Mouse (Mus musculus) left cerebral cortex, postnatal 36 days (tissue): ENCODE results near the gene Gm21616. TPM values are rescaled to one million over a fixed set of nuclear protein-coding genes. Genes with fewer than 3 reads are reported as not detected.
"Not testable (repeated sequence)": the region's sequence is repeated elsewhere in the genome, so short reads cannot be mapped to it uniquely, and the experiment has no call there.

Experiments
- DNase-seq, 2 experiments: peaks; one replicate each; pipeline ENCODE4 v3.0.0; 2021 to 2022; ENCODE audit warnings: low spot score in 2 of 2, mixed read lengths in 1 of 2
- intact Hi-C: fragments of 180-260 bp; cut with DNase I; formaldehyde crosslinking; loops from one replicate; pipeline ENCODE4 v1.15.1; 2025
- total RNA-seq, 2 experiments: library from RNA; stranded (reverse); gene quantifications; 2 replicates each; pipeline ENCODE4 v1.2.3; 2021

Gene Gm21616
- not detected for total RNA-seq

GRCm38 (mm10) chrX:125435242-125435641 is at the start of gene Gm21616:
Gene Gm21616, plus strand, starts transcription at chrX:125435542.
- intact Hi-C loops, DNase-seq: not testable (repeated sequence)
